Mouse (Mus musculus) granulocyte monocyte progenitor cell, adult 5-6 weeks (primary cell): Measurements from ENCODE around the gene Cstad. TPM values are rescaled to one million over a fixed set of nuclear protein-coding genes. Genes with fewer than 3 reads are reported as not detected.

Experiments used
- ATAC-seq: replicated peaks from 2 replicates; pipeline ENCODE4 v1.8.0; 2016; ENCODE audit warnings: mild to moderate bottlenecking, moderate TSS enrichment, inconsistent platforms; ENCODE audit not compliant: poor library complexity, severe bottlenecking
- total RNA-seq, 2 experiments: library from RNA; stranded (forward) in 1 of 2; stranded (reverse) in 1 of 2; fragments of 200-712, 200-1000 nt in 1 of 2; fragments of >200 nt in 1 of 2; fragmentation: Nextera tagmentation in 1 of 2; gene quantifications; 2 replicates each; pipeline ENCODE4 v1.2.3; 2014 to 2017

Gene Cstad
- total RNA-seq (2014; fragmentation: Nextera tagmentation) (not detected in 2 replicates), total RNA-seq (2017) (not detected in 2 replicates)

DNA sequence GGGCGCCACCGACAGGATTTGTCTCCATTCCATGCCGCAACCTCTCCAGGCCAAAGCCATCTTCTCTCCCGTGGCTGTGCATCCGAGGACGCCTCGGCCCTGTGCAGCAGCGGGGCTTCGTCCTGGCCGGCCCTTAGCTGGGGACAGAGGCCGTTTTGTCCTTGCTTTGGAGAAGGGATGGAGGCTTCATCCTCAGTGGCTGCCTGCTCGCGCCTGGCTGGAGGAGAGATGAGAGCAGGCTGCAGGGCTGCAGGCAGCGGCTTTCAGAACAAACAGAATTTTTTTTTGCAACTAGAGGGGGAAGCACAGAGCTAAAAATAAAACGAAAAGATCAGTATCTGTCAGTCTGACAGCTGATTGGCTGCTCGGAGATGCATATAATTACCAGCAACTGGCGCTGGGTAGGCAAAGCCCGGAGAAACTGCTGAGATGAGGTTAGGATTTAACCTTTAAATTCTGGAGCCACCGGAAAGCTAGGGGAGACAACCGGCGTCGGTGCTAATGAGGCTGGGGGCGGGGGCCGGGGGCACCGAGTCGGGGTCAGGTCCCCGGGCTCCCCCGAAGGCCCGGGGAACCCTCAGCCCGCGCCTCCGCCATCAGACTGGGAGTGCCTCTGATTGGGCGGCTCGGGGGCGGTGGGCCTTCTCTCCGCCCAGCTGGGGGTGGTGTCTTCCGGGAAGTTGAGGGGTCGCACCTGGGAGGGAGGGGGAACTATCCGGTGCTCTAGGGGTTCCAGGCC lies at the start of gene Cstad:
Cstad (plus strand) TSS at position 400 of the 739 bp plus-strand sequence.
- peak; percentile 54 for ATAC-seq

DNA sequence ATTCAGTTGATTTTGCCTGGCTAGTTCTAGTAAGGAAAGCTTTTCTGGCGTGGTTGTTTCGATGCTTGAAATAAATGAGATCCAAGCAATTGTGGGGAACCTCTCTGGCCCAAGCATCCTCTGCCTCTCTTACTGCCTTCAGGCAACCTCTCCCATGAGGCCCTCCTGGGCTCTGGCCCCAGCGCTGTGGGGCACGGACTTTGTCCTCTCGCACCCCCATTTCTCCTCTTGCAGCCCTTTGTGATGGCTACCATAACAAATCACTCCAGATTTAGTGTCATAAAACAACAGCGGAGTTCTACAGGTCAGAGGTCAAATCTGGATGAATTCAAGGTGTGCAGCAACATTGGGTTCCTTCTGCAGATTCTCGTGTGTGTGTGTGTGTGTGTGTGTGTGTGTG lies 49.1 kb upstream of the Cstad start:
- no peak for ATAC-seq

DNA sequence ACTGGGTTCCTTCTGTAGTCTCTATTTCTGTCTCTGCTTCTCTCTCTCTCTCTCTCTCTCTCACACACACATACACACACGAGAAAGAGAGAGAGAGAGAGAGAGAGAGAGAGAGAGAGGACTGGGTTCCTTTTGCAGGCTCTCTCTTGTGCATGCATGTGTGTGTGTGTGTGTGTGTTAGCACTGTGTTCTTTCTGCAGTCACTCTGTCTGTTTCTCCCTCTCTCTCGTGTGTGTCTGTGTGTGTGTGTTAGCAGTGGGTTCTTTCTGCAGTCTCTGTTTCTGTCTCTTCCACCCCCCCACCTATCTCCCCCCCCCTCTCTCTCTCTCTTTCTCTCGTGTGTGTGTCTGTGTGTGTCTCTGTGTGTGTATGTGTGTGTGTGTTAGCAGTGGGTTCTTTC lies 48.6 kb upstream of the Cstad start:
- ATAC-seq: no peak

DNA sequence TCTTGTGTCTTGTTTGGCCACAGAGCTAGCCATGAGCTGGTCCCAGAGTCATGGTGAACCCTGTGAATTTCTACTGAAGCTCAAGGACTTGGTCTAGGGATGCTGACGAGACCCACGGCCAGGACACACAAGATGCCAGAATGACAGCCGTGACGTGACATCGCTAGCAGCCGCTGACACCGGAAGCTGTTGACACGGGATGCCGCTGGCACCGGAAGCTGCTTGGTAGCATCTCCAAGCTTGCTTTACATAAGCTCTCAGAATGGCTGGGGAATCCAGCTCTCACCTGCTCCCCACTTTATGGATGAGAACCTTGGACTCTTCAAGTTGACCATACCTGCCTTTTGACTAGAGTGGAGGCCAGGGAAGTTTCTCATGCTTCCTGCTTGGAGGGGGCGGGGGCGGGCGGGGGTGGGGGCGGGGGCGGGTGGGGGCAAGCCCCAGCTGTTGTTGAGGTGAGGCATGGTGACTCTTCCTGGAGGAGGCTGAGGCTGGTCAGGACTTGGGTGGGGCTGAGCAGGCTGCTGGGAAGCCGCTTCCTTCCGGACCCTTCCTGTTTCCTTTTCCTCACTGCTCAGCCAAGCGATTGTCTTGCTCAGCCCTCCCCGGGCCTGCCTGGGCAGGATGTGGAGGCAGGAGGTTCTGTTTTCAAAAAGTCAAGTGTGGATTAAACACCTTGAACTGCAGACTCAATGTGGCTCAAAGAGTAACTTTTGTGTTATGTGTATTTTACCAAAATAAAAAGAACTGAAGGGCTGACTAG lies 47.2 kb upstream of the Cstad start:
- no peak for ATAC-seq

DNA sequence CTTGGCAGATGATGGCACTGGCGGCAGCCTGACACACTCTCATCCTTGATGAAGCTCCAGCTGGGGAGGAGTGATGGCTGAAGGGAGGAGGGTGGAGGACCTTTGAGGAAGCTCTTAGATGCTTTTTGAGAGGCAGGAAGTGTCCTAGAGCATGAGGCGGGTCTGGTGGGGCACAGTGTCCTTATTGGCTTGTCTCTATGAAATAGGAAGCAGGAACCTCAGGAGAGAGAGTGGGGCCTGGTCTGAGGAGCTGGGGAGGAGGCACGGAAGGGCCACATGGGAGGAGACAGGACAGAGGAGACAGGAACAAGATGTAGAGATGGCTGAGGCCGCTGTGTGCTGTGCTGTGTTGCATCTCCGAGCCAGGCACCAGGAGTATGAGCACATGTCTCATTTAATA lies 43.3 kb upstream of the Cstad start:
- peak; percentile 67 for ATAC-seq

DNA sequence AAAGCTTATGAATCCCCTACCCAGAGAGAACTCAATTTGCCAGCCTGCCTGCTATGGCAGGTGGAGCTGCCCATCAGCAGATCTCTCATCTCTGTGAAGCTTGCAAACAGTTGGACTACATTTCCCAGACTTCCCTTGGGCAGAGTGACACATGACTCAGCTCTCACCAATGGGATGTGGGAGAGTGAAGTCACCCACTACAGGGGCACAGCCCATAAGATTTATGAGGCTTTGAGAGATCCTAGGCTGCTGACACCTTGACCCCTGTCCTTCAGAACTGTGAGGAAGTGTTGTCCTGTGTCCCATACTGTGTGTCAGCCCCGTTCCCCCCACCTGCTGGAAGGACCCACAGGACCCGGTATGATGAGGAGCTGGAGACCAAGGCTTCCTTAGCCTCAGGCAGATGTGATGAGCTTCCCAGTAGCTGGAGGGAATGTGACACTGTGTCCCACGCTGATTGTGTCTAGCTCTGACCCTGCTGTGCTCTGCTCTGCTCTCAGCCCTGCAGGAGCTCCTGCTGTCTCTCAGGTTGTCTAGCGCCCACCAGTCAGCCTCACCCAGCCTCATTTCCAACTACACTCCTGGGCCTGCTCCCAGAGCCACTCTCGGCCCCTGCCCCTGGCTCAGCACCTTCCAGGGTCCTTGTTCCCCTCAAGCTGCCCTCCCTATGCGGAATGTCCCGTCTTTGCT lies 40.8 kb upstream of the Cstad start:
- ATAC-seq: peak; percentile 60

DNA sequence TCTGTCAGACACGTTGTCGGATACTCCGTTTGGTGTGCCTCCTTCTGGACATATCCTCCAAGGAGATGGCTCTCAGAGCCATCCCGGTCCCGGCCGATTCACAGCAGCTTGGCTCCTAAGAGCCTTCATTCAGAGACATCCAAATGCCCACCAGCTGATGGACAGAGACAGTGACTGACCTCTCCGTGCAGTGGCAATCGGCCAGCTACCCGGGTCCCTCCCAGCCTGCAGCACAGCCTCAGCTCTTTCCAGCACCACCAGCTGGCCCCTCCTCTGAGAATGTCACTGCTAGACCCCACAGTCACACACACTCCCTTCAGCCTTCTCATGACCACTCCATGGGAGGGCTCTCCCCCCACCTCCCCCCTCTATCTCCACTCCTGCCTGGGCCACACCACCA lies 39.6 kb upstream of the Cstad start:
- ATAC-seq: no peak

DNA sequence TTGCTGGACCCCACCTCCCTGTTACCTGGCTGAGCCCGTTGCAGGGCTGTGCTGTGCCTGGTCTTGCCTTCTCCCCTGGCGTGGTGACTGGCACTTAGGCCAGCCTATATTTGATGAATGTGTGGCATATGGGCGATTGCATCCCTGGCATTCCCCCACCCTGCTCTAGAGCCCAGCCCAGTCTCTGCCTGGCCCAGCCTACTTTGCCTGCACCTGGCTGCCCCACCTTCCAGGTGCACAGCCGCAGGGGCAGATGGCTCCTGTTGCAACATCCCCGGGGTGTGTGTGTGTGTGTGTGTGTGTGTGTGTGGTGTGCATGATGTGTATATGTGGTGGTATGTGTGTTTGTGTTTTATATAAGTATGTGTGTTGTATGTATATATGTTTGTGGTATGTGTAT lies 38.3 kb upstream of the Cstad start:
- no peak for ATAC-seq

DNA sequence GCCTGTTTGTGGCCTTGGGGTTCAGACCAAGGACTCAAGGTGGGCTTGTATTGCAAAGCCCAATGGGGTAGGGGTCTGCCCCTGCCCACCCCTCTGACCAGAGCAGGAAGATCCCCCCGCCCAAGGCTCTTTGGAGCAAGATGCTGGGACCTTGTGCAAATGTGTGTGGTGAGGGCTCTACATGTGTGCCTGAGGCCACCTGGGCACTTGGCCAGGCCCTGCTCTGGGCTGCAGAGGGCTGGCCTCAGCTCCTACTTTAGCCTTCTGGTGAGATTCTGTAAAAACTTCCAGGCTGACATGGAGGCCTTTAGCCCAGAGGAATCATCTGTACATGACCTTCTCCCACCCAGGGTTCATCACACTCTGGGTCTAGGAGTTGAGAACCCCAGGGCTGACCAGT lies 35.3 kb upstream of the Cstad start:
- no peak for ATAC-seq

DNA sequence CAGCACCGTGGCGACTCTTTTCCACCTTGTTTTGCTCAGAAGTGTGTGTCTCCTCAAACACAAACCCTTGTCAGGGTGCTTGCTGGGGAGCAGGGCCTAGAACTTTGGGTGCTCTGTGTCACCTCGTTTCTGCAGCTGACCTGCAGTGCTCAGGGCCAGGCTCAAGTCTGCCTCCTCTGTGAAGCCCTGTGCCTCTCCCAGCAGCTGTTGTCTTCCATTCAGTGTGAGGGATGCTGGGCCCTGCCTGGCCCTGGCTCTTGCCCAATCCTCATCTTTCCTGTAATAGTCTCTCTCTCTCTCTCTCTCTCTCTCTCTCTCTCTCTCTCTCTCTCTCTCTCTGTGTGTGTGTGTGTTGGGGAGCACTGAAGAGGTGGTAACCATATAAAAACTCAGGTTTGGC lies 32.3 kb upstream of the Cstad start:
- ATAC-seq: no peak

DNA sequence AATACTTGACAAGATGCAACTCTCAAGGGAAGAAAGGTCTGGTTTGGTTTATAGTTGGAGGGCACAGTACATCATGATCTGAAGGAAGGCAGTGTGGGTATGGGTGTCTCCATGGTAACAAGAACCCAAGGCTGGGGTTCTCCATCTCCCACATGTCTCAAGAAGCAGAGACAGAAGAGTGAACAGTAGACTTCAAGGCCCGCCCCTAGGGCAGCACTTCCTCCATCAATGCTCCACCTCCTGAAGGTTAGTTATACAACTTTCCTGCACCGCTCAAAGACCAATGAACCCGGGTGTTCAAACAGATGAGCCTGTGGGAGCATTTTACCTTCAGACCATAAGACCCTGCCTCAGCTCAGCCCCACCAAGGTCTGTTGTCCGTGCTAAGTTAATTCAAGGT lies 23.2 kb upstream of the Cstad start:
- no peak for ATAC-seq

DNA sequence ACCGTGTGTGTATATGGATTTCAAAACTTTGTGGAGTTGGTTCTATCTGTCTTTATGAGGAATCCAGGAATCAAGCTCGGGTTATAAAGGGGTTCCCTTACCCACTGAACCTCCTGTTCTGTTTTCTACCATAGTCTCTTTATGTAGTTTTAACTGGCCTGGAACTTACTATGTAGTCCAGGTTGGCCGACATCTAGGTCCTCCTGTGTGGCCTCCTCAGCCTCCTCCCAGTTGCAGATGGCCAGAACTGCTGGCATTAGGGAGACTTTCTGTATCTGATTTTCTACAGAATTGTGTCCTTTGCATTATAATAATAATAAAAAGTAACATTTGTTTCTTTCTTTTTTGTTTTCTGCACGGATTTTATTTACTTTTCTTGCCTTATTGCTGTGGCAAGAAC lies 21.3 kb upstream of the Cstad start:
- ATAC-seq: no peak

DNA sequence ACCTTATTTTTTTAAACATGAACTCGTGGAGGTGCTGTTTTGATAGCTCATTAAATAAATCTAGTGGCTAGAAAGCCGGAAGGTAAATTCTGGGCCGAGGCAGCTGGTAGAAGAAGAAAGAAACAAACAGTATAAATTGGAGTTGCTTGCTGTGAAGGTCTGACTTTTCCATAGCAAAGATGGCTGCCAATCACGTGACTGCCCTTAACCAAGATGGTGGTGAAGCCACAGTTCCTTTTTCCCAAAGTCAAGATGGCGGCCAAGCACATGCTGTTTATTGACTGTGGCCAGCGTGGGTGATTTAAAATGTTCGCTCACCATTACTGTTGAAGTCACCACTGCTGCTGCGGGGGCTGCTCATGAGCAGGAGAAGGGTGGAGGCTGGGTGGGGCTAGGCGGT lies 17.8 kb upstream of the Cstad start:
- ATAC-seq: no peak

DNA sequence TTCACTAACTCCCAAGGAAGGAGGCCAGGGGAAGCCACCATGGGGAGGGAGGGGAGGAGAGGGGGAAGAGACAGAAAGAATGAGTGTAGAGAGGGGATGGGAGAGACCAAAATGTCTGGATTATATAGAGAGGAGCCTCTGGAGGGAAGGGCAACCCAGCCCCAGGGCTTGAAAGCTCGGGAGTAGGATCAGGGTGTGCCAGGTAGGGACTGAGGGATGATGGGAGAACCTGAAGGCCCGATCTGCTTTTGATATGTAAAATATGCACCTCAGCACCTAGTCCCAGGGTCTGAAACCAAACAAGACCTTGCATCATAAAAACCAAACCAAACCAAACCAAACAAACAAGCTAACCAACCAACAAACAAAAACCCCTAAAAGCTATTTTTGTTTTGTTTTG lies 16.8 kb upstream of the Cstad start:
- no peak for ATAC-seq

DNA sequence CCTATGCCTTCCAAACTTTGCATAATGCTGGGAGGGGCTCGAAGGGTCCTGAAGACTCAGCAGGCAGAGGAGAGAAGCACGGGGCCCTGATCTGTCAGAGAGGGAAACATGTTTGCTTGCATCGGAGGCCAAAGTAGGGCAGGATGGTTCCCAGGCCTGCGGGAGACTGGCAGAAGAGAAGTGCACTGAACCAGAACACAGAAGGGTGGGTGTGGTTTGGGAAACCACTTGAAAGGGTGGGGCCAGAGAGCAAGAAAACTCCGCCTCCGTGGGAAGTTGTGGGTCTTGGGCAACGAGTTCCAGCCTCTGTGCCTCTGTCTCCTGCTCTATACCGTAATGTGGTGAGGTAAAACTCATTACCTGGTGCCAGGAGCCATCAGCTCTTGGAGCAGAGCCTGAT lies 7.7 kb upstream of the Cstad start:
- ATAC-seq: peak; percentile 80

DNA sequence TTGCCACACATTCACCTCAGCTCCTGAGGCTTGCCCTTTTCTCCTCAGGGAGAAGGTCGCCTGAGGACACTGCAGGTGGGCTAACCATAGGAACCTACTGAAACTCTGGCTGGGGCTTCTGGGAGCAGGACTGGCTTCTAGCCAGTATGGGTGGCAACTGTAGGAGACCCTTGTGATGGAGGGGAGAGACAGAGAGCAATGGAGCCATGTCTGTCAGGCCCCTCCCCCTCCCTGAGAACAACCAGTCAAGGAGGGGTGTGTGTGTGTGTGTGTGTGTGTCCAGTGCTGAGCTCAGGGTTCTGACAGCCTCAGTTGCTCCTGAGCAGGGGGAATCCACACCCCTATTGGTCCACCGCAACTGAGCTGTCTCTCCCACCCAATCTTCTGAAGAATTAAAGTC lies 7.2 kb upstream of the Cstad start:
- no peak for ATAC-seq

DNA sequence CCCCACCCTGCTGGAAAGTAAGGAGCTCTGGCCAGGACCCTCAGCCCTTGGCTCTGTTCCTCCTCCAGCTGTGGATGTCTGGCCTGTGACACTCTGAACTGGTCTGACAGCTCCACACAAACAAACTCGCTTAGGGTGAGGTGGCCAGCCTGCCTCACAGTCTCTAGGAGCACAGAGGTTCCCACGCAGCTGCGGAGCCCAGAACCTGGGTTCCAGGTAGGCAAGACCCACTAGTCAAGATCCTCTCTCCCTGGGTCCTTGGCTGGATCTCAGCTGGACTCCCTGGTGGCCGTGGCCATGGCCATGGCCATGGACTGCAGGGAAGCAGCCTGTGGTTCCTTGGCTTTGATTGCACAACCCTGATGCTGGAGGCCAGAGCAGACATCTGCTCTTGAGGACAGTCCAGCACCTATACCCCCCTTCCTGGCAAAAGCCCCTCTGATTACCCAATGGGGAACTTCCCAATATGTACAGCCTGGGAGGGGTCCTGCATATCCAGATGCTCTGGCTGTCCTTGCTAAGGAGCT lies 5.8 kb upstream of the Cstad start:
- ATAC-seq: peak; percentile 45

DNA sequence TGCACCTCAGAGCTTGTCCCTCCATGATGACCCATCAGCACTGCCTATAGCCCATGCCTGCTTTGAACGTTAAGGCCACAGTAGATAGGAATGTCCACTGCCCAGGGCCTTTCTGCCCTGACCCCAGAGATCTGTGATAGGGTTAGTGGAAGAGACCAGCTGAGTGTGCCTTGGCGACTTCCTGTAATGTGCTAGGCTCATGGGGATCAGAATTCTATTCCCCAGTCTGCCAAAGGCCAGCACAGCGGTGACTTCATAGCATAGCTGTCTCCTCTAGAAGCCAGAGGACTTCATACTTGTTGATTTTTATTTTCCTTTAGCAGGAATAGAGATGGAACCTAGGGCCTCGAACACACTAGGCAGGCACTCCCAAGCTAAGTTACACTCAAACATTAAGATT lies 5.1 kb upstream of the Cstad start:
- ATAC-seq: no peak

DNA sequence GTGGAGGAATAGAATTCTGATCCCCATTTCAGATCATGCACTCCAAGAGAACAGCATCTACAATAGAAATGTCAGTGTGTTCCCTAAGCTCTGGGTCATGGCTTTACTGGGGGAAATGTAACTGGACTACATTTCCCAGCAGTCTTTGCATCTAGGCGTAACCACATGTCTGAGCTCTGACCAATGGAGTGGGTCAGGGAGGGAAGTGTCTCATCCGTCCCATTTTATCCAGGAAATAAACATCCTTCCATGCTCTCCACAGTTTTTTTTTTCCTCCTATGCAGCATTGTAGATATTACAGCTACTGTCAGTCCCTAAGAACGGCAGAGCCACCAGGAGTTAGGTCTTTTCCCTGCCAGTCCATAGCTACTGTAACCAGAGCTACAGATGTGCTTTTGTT lies 3.9 kb upstream of the Cstad start:
- peak; percentile 57 for ATAC-seq

DNA sequence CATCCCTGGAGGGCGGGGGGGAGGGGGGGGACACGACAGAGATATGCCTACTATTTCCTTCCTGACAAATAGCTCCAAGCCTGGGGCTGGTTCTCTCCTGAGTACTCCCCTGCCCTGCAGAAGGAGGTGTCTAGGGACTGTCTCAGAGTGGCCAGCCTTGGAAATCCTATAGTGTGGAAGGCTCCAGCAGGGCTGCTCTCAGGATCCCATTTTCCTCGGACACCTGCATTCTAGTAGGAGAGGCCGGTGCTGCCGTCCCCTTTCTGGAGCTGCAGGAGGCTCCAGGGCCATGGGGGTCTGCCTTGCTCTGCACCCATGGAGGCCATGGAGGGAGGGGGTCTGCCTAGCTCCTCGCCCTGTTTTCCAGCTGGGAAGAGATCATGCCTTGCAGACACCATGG lies 2.4 kb upstream of the Cstad start:
- ATAC-seq: no peak

DNA sequence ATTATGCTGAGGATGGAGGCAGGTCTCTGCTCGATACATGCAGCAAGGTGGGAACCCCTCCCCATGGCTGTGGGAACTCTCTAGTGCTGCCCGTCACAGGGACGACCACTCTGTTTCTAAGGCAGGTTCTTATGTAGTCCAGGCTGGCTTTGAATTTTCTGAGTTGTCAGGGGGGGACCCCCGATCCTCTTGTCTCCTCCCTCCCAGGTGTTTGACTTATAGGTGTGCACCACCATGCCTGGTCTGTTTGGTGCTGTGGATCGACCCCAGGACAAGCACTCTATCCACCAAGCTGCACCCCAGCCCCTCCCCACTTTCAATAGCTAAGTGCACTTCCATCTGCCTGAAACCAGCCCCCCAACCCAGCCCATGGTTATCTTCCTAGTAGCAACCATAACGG lies 1.9 kb upstream of the Cstad start:
- ATAC-seq: no peak
